Mouse (Mus musculus) ovary, postnatal 14 days (tissue): ENCODE data around the gene Prkn.

Experiments
- DNase-seq: peaks from one replicate; pipeline ENCODE4 v3.0.0; 2022; ENCODE audit warnings: low spot score

Gene Prkn

DNA sequence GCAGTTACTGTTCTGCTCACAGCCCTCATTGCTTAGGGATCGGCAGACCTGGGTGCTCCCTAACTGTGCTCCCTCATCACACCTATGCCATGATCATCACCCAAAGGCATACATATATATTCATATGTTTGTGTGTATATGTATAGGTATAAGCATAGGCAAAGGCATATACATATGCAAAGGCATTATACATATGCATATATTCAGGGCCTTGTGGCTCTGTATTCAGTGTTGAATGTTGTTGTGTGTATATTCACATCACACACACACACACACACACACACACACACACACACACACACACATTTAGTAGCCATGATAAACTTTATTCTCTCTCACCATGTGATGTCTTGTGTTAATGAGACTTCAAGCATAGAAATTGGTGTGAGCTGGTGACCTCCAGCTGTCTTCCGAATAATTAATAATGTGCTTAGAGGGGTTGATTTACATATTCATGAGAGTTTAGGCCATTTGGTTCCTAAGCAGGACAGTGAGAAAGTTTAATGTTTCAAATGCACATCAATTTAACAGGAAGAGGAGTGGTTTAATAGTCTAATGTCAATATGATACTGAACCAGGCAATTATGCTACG is 804.8 kb downstream of the Prkn start:
- DNase-seq = no peak

DNA sequence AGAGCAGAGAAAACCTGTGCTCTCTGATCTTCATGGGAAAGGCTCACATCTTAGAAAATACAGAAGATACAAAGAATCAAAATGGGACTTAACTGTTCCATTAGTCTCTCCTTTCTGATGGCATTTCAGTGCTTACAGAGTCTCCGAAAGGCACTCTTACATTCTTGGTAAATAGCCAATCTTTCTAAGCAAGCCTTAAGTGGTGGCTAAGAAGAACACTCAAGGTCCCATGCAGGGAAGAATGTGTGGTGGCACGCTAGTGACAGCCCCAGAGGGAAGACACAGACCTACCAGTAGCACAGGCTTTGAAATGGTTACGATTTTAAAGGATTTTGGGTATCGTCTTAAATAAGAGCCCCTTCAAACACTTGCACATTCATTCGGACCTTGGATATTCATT is 816.2 kb downstream of the Prkn start:
- no peak for DNase-seq

DNA sequence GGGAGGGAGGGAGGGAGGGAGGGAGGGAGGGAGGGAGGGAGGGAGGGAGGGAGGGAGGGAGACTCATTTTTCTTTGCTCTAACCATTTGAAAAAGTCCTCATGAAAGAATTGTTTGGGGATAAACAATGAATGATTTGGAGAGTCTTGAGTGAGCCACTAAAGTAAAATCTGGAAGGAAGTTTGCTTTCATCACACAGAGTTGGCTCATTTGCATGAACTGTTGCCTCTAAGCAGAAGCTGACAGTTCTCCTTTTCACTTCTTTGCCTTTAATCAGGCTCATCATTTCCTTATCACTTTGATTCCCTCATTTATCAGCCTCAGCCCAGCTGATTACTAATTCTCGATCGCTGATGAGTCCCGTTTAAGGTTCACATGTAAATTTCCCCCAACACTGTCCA is 816.7 kb downstream of the Prkn start:
- DNase-seq = no peak

DNA sequence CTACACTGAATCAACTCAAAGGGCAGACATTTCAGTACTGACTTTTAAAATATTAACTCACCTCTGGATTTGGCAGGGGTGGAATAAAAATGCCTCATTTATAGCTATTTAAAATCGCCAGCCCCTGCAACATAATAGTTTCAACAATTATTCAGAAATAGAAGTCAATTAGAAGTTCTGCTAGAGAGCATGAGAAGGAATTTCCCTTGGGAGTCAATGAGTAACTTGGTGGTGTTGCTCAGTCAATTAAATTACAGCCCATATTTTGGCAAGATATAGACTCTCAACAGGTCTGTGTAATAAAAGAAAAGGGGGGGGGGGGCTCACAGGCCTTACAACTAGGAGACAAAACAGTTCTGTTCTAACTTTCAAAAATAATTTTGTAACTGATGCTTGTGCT is 821.7 kb downstream of the Prkn start:
- DNase-seq = no peak

DNA sequence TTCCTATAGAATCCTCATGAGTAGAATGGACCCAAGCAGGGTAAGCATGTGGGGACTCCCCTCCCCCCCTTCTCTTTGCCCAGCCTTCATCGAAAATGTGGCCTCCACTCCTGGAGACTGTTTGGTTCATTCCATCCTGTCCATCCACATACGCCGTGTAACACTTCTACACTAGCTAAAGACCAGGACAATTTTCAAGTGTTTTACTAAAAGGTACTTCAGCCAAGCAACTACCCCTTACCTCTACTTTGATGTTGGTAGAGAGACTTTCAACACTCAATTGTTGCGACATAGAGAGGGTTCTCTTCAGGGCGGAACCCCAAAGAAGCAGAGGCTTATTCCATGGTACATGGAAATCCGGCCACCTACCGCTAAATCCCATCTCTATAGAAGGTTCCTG is 823.3 kb downstream of the Prkn start:
- no peak for DNase-seq

DNA sequence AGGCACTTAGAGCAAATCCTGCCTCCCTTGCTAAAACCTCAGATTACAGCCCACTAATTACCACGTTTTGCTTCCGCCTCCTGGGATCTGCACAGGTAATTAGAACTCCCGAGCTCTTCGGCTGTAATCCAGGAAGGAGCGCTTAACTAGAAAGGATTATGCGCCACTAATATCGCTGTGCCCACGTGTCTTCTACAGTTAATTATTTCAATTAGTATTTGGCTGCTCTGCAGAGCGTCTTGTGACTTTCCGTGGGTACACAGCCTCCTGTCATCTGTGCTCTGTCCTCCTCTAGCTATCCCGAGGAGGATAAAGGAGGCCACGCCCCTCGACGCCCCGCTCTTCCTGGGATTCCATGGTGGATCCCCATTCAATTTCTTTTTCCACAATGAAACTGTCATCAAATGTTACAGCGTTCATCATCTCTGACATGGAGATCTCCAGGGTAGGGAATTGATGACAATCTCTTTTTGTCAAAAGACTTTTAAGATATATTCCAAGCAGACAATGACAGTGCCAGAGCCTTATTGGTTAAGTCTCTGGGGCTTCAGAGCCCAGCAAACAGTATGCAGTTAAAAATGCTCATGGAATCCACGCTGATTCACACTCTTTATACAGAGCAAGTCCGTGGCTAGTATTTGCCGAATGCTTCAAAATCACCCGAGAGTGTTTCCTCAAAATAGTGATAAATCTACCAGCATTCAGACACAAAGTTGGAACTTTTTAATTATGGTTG is 824.6 kb downstream of the Prkn start:
- no peak for DNase-seq

DNA sequence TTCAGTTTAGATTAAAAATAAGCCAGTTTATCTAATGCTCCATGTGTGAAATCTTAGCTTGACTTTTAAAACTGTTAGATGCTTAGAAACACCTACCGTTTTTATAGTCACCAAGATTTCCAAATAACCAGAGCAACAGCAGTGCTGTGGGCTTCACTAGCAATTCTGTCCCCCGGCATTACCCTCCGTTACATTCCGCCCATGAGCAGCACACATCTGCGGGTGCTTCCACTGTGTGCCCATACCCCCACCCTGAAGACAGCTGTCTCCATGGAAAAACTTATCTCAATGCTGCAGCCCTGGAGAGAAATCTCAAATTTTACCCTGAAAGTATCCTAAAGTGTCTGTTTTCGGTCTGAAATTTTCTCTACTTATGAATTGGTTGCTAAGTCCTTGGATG is 839.5 kb downstream of the Prkn start:
- no peak for DNase-seq

DNA sequence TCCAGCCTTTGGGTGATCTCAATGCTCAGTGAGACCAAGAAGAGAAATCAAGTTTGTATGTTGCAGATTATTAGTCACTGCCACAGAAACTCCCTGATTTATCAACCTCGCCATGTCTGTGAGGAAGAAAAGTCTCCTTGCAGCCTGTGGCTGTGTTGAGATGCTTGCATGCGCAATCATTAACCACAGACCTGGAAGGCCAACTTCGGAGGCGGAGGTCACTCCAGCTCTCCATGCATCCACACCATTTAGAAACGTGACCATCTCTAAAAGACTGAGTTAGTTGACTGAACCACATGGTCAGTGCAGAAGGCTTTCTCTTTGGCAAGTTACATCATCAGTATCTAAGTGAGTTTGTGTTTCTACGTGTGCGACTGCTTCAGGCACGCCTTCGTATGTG is 840.3 kb downstream of the Prkn start:
- DNase-seq = no peak

DNA sequence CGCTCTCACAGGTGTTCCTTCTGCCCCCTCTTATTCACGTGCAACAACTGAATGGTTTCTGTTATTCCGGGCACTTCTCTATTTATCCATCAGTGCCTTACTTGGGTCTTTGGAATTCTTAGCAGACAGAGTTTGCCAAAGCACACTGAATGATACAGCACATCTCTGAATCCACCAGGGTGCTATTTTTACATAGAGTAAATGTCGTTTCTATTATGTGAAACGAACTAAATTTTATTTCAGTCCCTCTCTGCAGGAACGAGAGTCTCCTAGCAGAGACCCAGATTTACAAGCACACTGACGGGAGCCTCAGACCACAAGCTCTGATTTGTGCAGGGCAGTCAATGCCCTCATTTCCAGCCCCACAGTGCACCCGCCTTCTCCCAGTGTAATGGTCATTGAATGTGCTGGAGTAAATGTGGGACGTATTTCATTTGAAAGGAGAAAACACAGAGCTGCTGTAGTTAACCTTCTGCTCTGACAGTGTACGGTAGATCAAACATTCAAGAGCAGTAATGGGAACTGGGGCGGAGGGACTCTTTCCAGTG is 841.7 kb downstream of the Prkn start:
- no peak for DNase-seq

DNA sequence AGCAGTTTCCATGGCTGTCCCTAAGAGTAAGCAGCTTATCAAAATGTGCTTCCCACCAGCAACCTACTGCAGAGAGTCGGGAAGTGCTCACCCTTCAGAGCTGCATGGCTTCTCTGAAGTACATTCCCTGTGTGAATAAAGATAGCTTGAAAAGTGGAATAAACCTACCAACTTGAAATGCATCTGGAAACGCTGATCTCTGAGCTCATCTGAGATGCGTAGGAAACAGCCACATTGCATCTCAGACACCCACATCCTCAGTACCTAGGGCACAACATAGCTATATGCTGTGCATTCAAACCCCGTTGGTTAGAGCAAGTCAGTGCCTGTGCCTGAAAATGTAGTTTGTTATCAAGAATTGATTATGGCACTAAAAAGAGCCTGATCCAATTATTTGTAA is 864.8 kb downstream of the Prkn start:
- no peak for DNase-seq

DNA sequence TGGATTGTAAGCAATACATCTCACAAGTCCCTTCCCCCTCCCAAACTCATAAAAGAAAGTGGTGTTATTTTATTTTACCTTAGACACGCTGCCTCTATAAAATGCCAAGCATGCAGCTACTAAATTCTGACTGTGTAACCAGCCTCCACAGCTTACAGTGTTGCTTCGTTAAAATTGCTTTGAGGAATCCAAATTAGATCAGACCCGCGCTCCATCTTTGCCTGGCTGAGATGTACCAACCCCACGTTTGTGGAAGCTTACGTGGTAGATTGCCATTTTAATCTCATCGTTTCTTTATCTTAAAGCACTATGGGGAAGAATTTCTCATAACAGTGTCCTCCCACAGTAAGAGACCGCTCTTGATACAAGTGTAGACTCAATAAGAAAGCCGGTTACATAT is 865.6 kb downstream of the Prkn start:
- DNase-seq = no peak

DNA sequence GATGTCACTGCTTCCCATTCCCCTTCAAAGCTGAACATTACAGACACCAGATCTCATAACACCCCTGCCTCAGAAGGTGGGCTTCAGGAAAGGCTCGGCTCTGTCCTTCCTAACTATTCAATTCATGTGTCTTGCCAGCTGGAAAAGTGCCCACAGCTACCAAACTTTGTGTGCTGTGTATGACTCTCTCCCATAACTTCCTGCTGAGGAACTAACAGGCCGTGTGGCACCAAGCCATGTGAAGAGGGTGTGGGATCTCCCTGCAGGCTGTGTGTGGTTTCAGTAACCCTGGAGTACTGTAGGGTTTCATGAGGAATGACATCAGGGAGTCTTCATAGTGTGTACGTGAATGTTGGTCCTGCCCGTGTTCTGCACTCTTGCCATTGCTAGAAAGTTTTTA is 871.9 kb downstream of the Prkn start:
- no peak for DNase-seq

DNA sequence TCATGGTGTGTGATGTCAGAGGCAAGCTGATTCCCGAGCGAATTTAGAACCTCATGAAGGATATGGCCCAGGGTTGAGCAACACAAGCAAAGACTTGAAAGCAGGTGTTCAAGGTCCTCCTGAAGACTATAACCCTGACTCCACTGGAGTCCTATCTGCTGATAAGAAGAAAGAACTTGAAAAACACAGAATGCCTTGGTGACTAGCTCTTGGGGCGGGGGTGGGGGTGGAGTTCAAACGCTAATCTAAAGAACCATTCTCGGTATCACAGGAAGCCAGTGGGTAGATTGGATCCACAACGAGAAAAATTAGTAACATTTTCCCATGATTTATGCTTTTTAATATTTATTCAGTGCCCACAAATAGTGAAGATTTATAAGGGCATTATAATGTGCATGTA is 879.6 kb downstream of the Prkn start:
- DNase-seq = no peak

DNA sequence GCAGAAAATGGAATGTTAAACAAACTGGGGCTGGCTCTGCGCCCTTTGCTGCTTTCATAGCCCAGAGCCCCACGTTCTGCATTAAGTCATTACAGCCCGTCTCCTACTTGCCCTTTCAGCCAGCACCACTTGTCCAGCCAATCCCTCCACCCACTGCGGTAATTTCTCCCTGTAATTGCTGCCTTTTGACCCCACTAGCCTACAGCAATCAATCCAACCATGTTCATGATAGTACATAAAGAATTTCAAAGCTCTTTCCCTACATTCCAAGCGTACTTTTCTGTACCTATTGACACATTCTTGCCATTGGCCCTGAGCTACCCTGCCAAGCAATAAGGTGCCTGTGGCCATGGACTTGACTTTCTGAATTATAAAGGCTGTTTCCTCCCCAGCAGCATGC is 881.7 kb downstream of the Prkn start:
- DNase-seq = no peak

DNA sequence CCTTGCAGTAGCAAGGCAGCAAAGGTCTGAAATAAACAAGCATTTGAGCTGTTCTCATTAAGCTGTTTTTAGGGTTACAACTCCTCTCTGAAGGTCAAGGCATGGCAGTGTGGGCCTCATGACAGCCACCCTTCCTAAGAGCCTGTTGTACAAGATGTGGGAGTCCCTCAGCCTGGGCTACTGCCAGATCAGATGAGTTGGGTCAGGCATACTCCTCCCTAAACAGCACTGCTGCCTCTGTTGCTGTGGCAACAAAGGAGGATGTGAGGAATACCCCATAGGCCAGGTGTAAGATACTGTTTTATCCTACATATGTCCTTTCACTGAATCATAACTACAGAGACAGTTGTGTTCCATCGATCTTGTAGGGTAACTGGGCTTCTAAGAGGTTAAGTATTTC is 882.3 kb downstream of the Prkn start:
- DNase-seq = no peak

DNA sequence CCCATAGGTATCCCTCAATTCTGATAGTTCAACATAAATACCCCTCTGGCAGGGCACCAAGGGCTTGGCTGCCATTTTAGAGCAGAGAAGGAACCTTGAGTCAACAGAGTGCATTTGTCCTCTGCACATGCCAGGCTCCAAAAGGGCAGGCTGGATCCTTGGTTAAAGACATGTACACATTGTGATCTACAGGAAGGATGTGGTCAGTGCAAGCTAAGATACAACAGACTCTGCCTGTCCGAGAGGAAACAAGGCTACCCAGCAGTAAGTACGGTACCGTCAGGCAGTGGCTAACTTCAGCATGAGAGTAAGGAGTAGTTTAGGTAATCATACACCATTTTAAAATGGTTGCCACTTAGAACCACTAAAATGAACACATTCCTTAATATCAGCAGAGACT is 884.0 kb downstream of the Prkn start:
- DNase-seq = no peak

DNA sequence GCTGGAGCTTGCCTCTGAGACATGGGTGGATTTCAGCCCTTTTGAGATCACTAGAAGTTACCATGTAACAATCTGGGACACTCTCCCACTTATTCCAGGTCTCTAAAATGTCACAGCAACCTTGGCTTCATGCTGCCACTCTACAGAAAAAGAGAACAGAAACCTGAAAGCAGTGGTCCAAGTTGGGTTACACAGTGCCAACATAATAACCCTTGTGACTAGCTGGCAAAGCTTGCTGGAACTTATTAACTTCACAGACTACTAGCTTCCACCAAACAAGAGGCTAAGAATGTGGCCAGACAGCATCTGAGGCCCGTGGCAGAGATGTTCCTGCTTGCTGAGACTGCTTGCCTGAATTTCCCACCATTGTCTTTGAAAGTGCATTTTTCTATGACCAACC is 886.9 kb downstream of the Prkn start:
- DNase-seq = no peak

DNA sequence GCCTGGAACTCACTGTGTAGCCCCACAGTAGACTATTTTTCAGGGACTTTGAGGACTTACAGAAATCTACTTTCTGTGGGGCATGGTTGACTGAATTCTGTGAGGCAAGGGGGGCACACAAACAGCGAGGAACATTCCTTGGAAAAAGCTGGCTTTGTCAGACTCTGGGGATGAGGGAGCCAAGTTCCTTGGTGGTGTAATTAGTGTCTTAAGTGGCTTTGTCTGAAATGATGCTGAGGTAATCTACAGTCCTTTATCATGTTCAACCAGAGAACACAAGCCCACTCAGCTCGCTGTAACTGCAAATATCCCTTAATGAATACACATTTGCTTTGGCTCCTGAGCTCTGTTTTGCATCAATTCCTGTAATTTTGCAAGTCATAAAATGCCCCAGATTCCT is 888.1 kb downstream of the Prkn start:
- no peak for DNase-seq

DNA sequence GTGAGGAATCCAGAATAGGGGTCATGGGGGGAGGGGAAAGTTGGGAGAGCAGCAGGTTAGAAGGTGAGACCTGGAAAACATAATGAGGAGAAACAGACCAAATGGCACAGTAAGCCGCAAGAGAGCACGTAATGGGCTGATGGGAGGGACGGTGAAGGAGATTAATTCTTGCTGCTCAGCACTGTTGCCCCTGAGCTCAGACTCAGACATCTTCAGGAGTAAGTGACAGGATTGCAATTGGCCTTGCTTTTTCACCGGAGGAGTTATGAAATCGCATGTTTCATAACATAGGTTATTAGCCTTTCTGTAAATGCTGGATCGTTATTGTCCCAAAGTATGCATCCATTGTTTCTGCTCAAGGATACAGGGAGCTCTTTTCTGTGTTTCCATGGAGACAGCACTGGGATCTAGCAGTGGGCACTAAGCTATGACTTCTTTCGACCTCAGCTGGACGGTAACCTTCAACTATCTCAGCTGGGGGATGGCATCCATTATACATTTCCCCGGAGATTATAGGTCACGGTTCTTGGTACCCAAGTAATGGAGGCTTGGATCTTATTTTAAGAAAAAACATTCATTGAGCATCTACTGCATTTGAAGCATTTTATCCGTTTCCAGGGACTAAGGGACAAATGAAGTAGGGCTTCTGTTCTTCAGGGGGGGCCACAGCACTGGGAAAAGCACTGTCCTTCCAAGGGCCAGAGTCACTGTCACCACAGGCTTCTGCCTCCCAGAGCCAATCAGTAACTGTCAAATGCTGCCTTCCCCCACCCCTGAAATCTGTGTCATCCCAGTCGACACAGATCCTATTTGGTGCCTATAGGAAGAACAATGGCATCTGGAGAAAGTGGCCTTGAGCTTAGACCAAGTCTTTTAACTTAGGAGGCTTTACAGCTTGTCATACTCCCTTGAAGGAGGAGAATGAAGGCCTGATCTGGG is 890.7 kb downstream of the Prkn start:
- DNase-seq = no peak

DNA sequence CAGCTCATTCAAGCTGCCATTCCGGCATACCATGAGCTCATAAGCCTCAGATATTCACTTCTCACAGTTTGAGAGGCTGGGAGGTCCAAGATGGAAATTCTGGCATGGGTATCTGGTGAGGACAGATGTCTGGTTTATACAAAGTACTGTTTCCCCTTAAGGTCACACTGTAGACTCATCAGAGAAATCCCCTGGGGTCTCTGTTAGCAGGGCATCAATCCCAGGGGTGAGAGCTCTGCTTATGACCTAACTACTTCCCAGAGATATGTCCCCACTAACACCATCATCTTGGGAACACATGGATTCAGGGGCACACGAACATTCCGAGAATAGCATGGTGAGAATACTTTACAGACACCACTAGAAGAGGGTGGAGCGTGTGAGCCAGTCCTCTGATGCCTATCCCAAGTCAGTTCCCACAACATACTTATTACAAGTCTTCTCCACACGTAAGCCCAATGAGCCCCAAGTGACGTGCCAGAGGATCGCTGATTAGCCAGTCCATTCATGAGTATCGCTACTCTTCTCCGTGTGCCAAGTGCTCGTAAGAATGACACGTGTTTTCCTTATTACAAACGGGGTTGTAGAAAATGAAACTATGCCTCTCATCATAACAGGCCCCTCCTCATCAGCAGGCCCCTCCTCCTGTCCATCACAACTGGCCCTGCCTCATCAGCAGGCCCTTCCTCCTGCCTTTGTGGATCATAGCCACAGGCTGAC is 895.1 kb downstream of the Prkn start:
- no peak for DNase-seq

DNA sequence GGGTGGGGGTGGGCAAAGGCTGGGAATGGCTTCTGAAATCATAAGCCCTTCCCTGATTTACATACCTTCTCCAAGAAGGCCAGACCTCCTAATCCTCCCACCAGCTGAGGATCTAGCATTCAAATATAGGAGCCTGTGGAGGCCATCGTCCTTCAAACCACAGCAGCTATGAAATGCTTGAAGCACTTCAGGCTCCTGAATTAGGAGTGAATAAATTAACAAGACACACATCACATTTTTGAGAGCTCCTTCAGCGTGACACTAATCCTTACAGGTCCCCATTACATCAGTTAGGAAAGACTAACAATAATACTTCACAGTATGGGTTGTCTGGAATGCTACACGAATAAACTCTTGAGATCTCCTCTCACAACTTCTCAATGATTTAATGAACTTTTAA is 896.3 kb downstream of the Prkn start:
- DNase-seq = no peak

DNA sequence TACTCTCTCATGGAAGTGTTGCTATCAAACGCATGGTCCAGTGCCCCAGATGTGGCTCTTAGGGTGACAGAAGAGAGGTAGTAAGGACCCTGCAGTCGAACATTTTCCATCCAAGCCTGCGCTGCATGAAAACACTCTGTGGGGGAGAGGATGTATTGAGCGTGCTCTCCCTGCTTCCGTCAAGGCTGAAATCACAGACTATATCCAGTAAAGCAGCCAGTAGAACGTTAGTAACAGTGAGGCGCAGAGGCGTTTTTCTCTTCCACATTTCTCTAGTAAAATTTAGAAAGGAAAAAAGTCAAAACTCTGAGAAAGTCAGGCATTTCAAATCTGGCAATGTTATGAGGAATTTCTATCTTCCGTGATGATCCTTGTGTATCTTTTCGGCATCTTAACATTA is 897.7 kb downstream of the Prkn start:
- no peak for DNase-seq
